Mouse (Mus musculus) heart, adult 18-20 months (tissue): ENCODE data around the gene Lmcd1. TPM values are rescaled to one million over a fixed set of nuclear protein-coding genes. Genes with fewer than 3 reads are reported as not detected.
A peak's percentile ranks its signal among the peaks of the same experiment; 100 is the strongest.

Source experiments
- DNase-seq, 2 experiments: peaks; one replicate each; pipeline ENCODE4 v3.0.0; 2021 to 2022; ENCODE audit warnings: mixed read lengths in 1 of 2
- total RNA-seq, 2 experiments: library from RNA; stranded (reverse); gene quantifications; 2 replicates each; pipeline ENCODE4 v1.2.3; 2021

The Lmcd1 gene
- total RNA-seq, 2 experiments from 2014 or later = 33.6 to 35.0 TPM

- DNase-seq = no peak
These were observed 10.5 kb downstream of the Lmcd1 start for GRCm38 (mm10) chr6:112284087-112284486.

GRCm38 (mm10) chr6:112287671-112288070 lies 14.1 kb downstream of the Lmcd1 start:
- DNase-seq = peak; percentile 58 to 83

- peak in 1 of 2 experiments; percentile 34 for DNase-seq
These were observed 14.7 kb downstream of the Lmcd1 start for GRCm38 (mm10) chr6:112288271-112288670.

- DNase-seq = no peak
These were observed 17.6 kb downstream of the Lmcd1 start for GRCm38 (mm10) chr6:112291146-112291545.

GRCm38 (mm10) chr6:112293320-112293719 lies 19.8 kb downstream of the Lmcd1 start:
- DNase-seq = no peak

GRCm38 (mm10) chr6:112295269-112295668 lies 21.7 kb downstream of the Lmcd1 start:
- DNase-seq = peak; percentile 32 to 77

GRCm38 (mm10) chr6:112300146-112300545 lies 26.6 kb downstream of the Lmcd1 start:
- DNase-seq = no peak

- no peak for DNase-seq
These were observed 27.1 kb downstream of the Lmcd1 start for GRCm38 (mm10) chr6:112300633-112301032.

GRCm38 (mm10) chr6:112302248-112302647 lies 28.7 kb downstream of the Lmcd1 start:
- peak in 1 of 2 experiments; percentile 58 for DNase-seq

GRCm38 (mm10) chr6:112302814-112303383 lies 29.3 kb downstream of the Lmcd1 start:
- no peak for DNase-seq

GRCm38 (mm10) chr6:112304751-112305150 lies 31.2 kb downstream of the Lmcd1 start:
- DNase-seq = peak; percentile 84 to 88

GRCm38 (mm10) chr6:112309330-112309938 lies 35.9 kb downstream of the Lmcd1 start:
- no peak for DNase-seq

- no peak for DNase-seq
These were observed 37.8 kb downstream of the Lmcd1 start for GRCm38 (mm10) chr6:112311385-112311784.

GRCm38 (mm10) chr6:112319449-112319848 lies 45.9 kb downstream of the Lmcd1 start:
- no peak for DNase-seq

GRCm38 (mm10) chr6:112320679-112321078 lies 47.1 kb downstream of the Lmcd1 start:
- DNase-seq = peak; percentile 19 to 28

- DNase-seq = no peak
These were observed 49.4 kb downstream of the Lmcd1 start for GRCm38 (mm10) chr6:112322916-112323315.

GRCm38 (mm10) chr6:112325213-112325612 lies 51.7 kb downstream of the Lmcd1 start:
- no peak for DNase-seq

GRCm38 (mm10) chr6:112327793-112328192 lies 54.2 kb downstream of the Lmcd1 start:
- DNase-seq = peak; percentile 65 to 80

- DNase-seq = no peak
These were observed 57.1 kb downstream of the Lmcd1 start for GRCm38 (mm10) chr6:112330520-112331222.

- DNase-seq = no peak
These were observed 57.7 kb downstream of the Lmcd1 start for GRCm38 (mm10) chr6:112331223-112331598.

- no peak for DNase-seq
These were observed 60.4 kb downstream of the Lmcd1 start for GRCm38 (mm10) chr6:112333930-112334329.

- DNase-seq = no peak
These were observed 64.1 kb downstream of the Lmcd1 start for GRCm38 (mm10) chr6:112337667-112338066.

- no peak for DNase-seq
These were observed 65.5 kb downstream of the Lmcd1 start for GRCm38 (mm10) chr6:112339016-112339415.

GRCm38 (mm10) chr6:112350452-112350851 lies 76.9 kb downstream of the Lmcd1 start:
- no peak for DNase-seq
